Mouse (Mus musculus) spleen, embryonic (tissue): ENCODE measurements at regions not wholly inside any gene's neighbourhood (a gene's known extent, or its start where the extent isn't known, plus 50 kb on each side); places are given as distances from the start of the nearest gene placed in this dataset.

ENCODE experiments used
- CTCF ChIA-PET: fragments of 350-600 bp; sonication (Branson Sonifier 250); formaldehyde crosslinking; loops from one replicate; lab custom pipeline; 2022; lab: Charles Lee

DNA sequence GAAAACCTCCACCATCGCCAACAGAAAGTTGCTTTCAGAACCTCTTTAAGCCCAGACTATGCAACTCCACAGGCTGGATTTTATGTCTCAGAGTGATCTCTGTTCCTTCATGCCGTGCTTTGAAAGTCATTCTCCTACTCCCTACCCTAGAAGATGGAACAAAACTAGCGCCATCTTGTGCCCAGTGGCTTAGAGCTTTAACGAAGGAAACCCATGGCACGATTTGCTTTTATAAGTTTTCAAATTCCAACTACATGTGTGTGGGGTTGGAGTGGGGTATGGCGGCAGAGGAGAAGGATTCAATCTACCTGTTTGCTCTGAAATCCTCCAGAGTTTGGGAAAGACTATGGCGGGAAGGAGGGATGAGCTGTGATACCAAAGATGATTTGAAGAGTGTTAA lies 118.7 kb upstream of the Tmem45b start:
- CTCF ChIA-PET, result no interaction called here

DNA sequence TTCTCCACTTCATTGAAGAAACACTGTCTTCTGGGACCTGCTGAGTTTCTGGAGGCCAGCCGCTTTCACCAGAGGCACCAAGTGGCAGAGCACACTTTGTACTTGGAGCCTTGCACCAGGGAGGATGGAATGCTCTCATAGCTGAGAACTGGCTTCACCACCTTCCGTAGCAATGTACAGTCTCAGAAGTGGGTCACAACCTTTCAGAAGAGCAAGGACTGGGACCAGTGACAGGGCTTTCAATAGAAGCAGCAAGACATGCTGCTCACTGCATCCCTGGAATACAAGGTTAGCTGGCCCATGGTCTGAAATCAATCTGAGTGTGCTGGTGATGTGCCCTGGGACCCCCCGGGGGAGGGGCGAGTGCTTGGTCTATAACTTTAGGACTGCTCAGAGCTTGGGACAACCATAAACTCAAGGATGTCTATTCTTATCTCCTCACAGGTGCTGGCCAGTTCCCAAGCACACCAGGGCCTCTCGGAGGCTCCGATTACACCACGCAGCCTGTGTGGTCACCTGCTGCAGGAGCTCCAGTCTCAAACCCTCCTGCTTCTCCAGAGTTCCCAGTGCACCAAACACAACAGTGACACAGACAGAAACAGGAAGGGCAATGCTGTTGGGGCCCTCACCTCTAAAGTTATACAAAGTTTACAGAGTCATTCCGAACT lies 114.4 kb upstream of the Tmem45b start:
- CTCF ChIA-PET, result no interaction called here

DNA sequence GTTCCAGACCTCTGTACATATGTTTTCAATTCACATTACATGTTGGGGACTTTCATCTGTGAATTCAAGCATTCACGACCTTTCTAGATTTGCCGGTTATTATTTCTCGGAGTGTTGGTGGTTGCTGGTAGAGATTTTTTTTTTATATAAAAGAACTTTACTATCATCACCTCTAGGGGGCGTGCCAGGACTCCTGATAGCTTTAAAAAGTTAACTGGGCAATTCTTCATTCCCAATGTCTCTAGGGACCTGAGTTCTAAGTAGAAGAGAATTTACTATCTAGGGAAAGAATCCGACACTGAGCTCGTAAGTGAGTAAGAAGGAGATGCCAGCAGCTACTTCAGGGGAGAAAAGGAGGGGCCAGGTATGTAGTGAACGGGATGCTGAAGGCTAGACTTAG lies 112.8 kb upstream of the Tmem45b start:
- CTCF ChIA-PET, result no interaction called here

DNA sequence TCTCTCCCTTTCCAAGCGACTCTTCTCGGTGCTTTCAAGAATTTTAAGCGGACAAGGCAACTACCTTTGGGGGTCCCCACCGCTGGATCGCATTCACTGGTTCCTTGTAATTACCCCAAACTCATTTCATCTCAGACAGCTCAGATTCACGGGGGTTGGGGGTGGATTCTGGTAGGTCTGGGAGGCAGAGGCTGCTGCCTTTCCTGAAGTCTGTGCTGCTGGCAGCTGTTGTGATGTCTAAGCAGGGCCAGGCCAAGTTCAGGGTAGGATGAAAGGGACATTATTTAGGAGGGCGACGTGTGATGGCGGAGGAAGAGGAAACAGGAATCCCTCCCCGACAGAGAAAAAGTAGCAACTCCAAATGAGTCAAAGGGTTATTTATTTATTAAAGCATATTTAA lies 102.8 kb upstream of the Tmem45b start:
- CTCF ChIA-PET, result no interaction called here

DNA sequence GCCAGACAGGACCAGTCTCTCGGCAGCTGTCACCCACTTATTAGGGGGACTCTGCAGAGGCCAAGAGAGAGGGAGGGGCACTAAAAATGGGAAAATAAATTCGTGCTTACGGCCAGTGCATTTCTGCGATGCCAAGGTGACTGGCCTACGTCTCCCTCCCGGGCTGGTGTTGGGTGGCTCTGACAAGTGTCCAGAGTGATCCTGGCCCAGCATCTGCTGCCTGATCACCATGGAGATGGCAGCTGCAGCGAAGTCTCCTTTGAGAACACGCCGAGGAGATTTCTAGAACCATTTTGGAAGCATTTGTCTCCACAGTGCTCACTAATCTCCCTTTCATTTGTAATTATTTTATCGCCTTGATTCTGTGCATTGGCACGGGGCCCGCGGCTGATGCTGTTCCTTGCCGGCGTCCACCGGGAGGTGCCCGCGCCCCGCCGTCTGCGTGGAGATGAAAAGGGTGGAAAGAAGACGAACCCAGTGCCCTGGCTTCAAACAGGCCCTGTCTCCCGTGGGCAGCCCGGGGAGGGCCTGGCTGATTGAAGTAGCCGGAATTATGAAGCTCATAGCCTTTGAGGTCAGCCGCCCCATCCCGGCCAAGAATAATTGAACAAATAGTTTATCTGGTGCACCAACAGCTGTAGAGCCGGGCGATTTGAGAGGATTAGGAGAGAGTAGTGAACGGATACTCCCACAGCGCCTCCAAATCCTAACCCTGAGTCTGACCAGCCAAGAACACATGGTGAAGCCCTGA lies 102.2 kb upstream of the Tmem45b start:
- CTCF ChIA-PET, result no interaction called here

DNA sequence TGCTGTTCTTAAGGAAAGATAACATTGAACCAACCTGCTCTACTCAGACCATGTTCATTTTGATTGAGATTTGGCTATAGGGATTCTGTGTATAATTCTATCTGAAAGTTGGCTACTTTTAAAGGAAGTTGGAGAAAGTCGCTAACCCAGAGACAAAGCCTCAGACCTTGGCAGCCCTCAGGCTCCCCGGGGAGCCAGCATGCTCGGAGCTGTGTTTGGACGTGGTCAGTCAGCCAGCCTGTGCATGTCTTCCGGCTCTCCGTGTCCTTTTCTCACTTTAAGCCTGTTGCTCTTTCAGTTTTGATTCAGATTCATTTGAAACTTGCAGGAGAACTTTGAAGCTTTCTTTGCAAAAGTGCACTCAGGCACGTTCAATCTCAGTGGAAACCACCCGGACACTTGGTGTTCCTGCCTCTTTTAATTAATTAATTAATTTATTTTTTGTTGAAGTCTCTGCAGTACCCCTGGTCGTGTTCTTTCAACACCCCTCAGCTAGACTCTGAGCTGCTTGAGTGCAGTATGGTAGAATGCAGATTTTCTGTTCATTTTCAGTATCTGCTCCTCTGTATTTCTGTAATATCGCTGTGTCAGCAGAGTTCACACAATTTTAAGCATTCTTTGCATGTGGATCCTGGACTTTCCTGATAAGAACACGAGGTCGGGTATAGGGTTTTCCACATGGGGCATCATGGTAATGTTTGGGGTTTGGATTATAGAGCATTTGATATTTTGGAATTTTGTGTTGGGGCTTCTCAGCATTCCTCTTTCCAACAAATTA lies 100.9 kb upstream of the Tmem45b start:
- CTCF ChIA-PET, result no interaction called here

DNA sequence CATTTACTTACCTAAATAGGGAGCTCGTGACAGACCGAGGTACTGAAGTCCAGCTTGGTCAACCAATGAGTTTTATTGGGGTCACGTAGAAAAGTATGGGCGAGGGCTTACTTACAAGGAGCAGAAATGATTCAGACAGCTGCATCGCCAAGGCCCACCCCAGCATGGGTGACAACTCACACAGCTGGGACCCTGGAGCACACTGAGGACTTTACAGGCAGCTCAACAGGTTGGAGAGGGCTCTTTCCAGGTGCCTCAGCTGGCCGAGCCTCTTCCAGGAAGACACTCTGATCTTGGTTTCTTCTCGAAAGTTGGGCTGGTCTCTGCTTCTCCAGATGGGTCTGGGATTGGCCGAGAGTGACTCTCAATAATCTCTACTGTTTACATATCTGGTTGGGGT lies 99.3 kb upstream of the Tmem45b start:
- CTCF ChIA-PET, result no interaction called here

DNA sequence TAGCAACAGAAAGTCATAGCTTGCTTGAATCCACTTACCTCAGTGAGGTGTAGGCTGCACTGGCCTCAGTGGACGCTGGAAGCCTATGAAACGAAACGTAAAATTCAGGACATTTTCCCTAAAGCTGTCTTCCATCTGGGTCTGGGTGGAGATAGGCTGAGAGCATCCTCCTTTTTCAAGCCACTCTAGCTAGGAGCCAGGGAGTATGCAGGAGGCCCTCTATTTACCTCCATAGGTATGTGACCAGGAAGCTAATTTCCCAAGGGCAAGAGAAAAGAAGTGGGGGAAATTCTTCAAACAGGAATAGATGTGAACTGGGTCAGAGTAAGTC lies 95.9 kb upstream of the Tmem45b start:
- CTCF ChIA-PET, result no interaction called here

DNA sequence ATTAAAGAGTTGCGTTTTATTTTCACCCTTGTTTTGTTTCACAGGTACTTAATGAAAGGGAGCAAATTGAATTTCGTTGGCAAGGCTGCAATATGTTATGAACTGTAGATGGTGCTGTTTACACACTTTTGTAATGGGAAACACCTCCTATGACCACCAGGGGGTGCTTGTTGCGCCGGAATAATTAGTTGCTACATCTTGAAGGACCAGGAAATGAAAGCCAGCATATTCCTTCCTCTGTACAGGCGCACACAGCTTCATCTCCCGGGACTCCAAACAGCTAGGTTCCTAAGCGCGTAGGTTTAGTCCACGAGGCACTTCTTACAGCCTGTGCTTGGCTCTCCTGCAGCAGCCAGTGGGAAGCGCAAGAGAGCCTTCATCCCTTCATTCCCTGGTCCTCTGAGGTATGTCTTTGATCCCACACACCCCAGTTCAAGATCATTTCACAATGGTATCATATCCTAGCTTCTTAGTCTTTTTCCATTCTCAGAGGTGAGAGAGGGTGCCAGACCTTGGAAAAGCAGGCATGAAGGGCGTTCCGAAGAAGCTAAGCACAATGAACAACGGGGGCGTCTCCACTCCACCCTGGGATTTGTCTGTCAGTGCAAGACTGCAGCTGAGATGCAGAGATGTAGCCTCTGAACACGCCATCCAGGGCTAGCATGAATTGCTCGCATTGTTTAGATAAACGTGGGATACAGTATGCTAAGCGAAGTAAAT lies 95.4 kb upstream of the Tmem45b start:
- CTCF ChIA-PET, result no interaction called here

DNA sequence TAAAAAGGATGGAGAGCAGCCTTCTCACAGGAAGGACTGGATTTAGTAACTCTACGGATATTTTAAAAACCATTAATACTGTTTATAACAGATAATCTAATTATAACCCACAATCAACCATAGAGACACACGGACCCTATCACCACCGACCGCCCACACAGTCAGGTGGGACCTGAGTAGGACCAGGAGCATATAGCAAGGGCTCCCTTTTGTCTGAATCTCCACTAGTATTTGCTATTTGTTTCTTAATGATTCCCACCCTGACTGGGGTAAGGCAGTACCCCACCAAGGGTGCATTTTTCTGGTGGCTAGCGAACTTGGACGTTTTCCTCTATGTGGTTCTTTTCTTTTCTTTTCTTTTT lies 79.4 kb upstream of the Tmem45b start:
- CTCF ChIA-PET, result no interaction called here

DNA sequence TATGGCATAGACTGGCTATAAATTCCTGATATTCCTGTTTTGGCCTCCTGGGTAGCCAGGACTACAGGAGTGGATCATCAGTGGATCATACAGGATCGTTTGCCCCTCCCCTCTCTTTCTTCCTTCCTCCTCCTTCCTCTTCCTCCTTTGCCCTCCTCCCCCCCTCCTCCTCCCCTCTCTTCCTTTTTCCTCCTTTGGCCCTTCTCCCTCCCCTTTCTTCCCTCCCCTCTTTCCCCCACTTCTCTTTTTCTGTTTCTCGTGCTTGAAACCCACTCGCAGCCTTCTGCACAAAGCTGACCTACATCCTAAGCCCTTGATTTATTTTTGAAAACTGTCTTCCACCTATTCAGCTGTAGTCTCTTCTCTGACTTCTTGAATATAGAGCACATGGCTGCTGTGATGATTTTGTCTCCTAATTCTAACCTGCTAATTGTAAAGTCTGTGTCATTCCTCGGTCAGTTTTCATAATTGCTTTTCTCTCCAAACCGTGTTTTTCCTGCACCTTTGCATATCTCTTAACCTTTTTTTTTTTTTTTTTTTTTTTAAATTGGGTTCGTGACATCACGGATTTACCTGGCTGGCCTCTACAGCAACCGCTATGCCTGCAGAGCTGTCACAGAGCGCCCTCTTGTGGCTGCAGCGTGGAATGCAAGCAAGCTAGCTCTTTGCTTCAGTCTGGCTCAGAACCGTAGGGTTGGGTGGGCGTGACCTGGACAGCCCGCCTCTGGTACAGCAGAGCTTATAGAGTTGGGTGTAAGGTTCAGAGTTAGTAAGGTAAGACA lies 78.8 kb upstream of the Tmem45b start:
- CTCF ChIA-PET, result interaction anchor here (0.6 kb wide), 1 partner anchor 392 kb away, joined by 8 read pairs; no protein-coding TSS in a partner anchor

DNA sequence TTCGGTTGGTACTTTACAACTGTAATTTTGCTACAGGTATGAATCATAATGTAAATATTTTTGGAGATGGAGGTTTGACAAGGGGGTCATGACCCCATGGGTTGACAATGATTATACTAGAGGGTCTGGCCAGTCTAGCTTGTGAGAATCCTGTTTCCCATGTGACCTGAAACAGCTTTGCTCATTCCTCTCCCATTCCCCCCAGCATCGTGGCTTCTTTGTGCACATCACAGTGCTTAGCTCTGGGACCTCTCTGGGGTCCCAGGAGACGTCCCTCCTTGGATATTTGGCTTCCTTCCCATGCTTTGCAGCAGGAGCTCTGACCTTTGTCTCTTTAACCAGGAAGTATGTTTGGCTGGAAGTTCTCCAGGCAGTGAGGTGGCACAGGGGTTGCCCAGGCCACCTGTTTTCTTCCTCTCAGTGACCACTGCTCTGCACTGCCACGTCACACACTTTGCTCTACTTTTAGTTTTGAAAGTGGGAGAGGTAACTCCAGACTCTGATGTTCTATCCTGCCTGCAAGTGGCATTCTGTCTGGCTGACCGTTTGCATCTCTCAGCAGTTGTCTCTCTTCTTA lies 77.4 kb upstream of the Tmem45b start:
- CTCF ChIA-PET, result no interaction called here

DNA sequence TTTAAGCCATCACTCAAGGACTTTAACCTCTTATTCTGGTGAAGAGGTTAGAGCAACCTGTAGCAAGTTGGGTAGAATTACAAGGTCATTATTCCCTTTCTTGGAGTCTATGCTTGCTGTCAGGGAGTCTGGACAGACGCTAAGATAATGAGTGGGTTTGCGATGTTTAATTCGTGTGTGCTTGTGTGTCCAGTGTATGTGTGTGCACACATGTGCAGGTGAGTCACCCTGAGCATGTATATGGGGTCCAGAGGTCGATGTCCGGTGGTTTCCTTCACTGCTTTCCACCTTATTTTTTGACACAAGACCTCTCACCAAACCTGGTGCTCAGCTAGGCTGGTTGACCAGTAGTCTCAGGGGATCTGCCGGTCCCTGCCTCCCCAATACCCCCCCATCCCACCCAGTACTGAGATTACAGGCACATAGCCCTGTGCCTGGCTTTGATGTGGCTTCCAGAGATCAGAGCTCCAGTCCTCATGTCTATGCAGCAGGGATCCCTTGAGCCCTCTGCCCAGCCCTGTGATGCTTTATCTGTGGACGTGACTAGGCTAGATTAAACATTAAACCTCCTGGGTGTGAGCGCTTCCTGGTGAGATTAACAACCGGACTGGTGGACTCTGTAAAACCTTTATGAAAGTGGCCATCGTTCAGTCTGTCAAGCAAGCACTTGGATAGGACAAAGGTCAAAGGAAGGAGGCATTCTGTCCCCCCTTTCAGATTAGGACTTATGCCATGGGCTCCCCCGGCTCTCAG lies 74.4 kb upstream of the Tmem45b start:
- CTCF ChIA-PET, result no interaction called here

DNA sequence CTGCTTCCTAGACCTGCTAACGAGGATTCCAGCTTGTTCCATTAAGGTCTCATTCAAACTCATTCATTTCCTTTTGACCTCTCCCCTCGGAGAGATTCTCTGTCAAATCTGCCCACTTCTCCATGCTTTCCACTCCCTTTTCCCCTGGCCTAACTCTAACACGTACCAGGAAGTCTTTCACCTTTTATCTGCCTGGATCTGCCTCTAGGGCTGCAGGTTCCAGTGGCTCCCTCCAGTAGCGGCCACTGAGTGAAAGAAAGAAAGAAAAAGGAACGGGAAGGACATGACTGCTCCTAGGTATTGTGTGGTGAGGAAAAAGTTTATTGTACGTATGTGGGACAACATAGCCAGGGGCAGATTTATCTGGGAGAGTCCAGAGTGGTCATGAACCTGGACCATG lies 64.8 kb upstream of the Tmem45b start:
- CTCF ChIA-PET, result interaction anchor here (0.8 kb wide), 1 partner anchor 534 kb away, joined by 3 read pairs; no protein-coding TSS in a partner anchor

DNA sequence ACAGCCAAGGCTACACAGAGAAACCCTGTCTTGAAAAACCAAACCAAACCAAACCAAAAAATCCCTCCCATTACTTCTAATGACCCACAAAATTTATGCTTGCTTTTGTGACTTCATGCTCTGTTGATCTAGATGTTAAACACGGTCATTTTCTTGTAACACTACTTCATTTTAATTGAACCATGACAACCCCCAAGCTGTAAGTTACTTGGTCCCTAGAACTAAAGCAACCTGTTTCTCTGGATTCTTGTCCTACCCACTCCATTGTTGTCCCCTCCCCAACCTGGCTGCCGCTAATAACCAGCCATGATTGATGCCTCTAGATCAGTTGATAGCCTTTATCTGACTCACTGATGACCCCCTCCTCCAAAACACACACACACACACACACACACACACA lies 63.0 kb upstream of the Tmem45b start:
- CTCF ChIA-PET, result no interaction called here
